Mouse (Mus musculus) lung, embryonic 15.5 days (tissue): ENCODE data around the gene Ammecr1. TPM values are rescaled to one million over a fixed set of nuclear protein-coding genes. Genes with fewer than 3 reads are reported as not detected.

Experiments used
- ATAC-seq: fragments of 200-750 bp; cut with Nextera tagmentation; 2 replicates; pipeline ENCODE4 v1.8.0; 2017; ENCODE audit warnings: moderate number of reproducible peaks, borderline replicate concordance; ENCODE audit not compliant: low FRiP score, low TSS enrichment; ENCODE audit errors: extremely low read depth
- H3K27ac ChIP-seq: fragments of 300-500 bp; sonication (generic); 2 replicates; pipeline ENCODE4 v1.5.1; 2015; ENCODE audit warnings: moderate library complexity, mild to moderate bottlenecking, inconsistent platforms
- H3K27me3 ChIP-seq: fragments of 300-500 bp; sonication (generic); 2 replicates; pipeline ENCODE4 v1.6.1; 2015; ENCODE audit warnings: inconsistent platforms
- H3K36me3 ChIP-seq: fragments of 300-500 bp; sonication (generic); 2 replicates; pipeline ENCODE4 v1.6.1; 2015; ENCODE audit warnings: inconsistent platforms
- H3K4me1 ChIP-seq: fragments of 300-500 bp; sonication (generic); 2 replicates; pipeline ENCODE4 v1.6.1; 2015; ENCODE audit warnings: inconsistent platforms
- H3K4me2 ChIP-seq: fragments of 300-500 bp; sonication (generic); 2 replicates; pipeline ENCODE4 v1.6.1; 2015; ENCODE audit warnings: inconsistent platforms, mild to moderate bottlenecking, moderate library complexity
- H3K4me3 ChIP-seq: fragments of 300-500 bp; sonication (generic); 2 replicates; pipeline ENCODE4 v1.5.1; 2015; ENCODE audit warnings: mild to moderate bottlenecking, inconsistent platforms
- H3K9ac ChIP-seq: fragments of 300-500 bp; sonication (generic); 2 replicates; pipeline ENCODE4 v1.6.1; 2015; ENCODE audit warnings: inconsistent platforms
- H3K9me3 ChIP-seq: fragments of 300-500 bp; sonication (generic); 2 replicates; pipeline ENCODE4 v1.6.1; 2016; ENCODE audit warnings: inconsistent platforms
- WGBS: fragments of 180-500 bp; shearing (Covaris S2); methylation state at CpG from one replicate; pipeline ENCODE4 v1.1.7; 2015; 5-methylcytosine and 5-hydroxymethylcytosine counted together
- polyA plus RNA-seq: library from polyadenylated mRNA; unstranded; fragments of >200 nt; fragmentation: Nextera tagmentation; extraction: Ambion mirVana; gene quantifications from 2 replicates; pipeline ENCODE4 v1.2.1, GENCODE M21; 2015

Ammecr1 gene
- polyA plus RNA-seq, 1 experiment from 2014 or later: 13.0 TPM

DNA sequence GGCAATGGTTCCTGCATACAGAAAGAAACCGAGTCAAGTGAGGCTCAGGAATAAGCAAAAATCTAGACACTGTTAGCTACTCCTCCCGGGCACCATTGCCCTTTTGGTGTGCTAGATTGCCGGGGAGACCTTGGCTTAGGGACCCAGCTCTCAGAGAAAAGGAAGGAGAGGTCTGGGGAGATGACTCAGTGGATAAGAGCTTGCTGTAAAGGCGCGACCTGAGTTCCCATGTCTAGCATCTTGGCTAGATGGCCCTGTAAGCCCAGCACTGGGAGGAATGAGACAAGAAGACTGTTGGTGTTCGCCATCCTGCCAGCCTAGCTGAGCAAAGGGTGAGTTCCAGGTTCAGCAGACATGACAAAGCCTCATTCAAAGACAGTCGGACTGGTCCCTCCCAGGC is 127.1 kb downstream of the Ammecr1 start:
- H3K4me1 ChIP-seq: no peaks in the 10 kb centered on the region
- no peaks in the 10 kb centered on the region for H3K36me3 ChIP-seq
- H3K27ac ChIP-seq: no peak overlapping the region
- no peak overlapping the region for H3K4me2 ChIP-seq
- no peak overlapping the region for H3K9ac ChIP-seq
- 88% methylated on average over 7 of the region's 7 CpGs for WGBS
- no peaks in the 10 kb centered on the region for H3K9me3 ChIP-seq
- H3K27me3 ChIP-seq: no peaks in the 10 kb centered on the region
- no peak overlapping the region for H3K4me3 ChIP-seq
- ATAC-seq: no peak

DNA sequence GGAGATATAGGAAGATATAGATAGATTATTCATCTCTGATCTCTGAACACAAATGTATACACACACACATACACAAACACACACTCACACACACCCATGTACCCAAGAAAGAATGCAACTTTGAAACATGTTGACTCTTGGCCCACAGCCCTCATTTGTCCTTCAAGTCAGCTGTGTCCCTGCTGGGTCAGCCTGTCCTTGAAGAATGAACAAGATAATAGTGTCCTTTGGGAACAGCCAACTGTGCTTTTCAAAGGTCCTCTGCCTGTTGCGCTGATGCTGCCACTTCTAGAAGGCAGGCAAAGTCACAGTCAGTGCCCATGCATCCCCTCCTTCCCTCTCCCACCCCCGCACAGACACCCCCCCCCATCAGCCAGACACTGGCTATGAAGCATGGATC is 127.7 kb downstream of the Ammecr1 start:
- Histone ChIP-seq H3K27ac (no peak overlapping the region), H3K9me3 (no peaks in the 10 kb centered on the region), H3K4me2 (no peak overlapping the region), H3K4me3 (no peak overlapping the region), H3K27me3 (no peaks in the 10 kb centered on the region), H3K36me3 (no peaks in the 10 kb centered on the region), H3K4me1 (no peaks in the 10 kb centered on the region), H3K9ac (no peak overlapping the region)
- ATAC-seq: no peak
- WGBS: 83% methylated on average over 2 of the region's 2 CpGs

DNA sequence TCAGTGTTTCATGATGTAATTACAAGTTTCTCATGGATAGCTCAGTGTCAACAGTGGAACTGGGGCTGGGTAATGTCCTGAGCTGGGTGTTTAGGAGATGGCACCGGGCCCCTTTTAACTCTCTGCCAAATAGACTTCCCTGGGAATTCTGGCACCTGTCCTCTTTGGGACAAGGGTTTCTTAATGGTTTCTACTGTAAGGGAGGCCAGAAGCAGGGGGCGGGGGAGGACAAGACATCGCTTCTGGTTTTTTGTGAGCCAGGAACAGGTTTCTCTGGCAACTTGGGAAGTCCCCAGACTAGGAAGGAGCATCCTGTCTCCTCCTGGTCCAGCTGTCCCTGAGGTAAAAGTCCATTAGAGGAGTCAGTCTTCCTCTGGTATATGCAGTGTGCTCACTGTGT is 129.2 kb downstream of the Ammecr1 start:
- Histone ChIP-seq H3K36me3 (no peaks in the 10 kb centered on the region), H3K9me3 (no peaks in the 10 kb centered on the region), H3K27ac (no peak overlapping the region), H3K4me2 (no peak overlapping the region), H3K9ac (no peak overlapping the region), H3K4me1 (no peaks in the 10 kb centered on the region), H3K27me3 (no peaks in the 10 kb centered on the region), H3K4me3 (no peak overlapping the region)
- 77% methylated on average over 3 of the region's 3 CpGs for WGBS
- no peak for ATAC-seq

DNA sequence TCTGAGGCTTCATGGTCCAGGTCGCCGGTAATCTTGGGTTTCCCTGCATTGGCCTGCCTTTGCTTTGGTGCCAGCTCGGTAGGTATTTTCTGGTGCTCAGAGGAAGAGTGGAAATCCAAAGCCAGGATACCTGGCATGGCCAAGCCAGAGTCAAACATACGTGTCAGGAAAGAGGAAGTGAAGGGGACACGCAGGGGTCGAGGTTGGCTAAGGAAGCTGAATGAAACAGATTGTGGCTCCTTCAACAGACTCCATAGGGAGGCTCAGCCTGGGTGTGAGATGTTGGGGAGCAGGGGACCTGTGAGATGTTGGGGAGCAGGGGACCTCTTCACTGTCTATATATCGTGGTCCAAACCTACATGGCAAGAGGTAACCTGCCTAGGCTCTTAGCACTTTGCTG is 130.1 kb downstream of the Ammecr1 start:
- Histone ChIP-seq H3K27ac (no peak overlapping the region), H3K9ac (no peak overlapping the region), H3K27me3 (no peaks in the 10 kb centered on the region), H3K4me3 (no peak overlapping the region), H3K9me3 (no peaks in the 10 kb centered on the region), H3K36me3 (no peaks in the 10 kb centered on the region), H3K4me1 (no peaks in the 10 kb centered on the region), H3K4me2 (no peak overlapping the region)
- no peak for ATAC-seq
- 92% methylated on average over 7 of the region's 7 CpGs for WGBS

DNA sequence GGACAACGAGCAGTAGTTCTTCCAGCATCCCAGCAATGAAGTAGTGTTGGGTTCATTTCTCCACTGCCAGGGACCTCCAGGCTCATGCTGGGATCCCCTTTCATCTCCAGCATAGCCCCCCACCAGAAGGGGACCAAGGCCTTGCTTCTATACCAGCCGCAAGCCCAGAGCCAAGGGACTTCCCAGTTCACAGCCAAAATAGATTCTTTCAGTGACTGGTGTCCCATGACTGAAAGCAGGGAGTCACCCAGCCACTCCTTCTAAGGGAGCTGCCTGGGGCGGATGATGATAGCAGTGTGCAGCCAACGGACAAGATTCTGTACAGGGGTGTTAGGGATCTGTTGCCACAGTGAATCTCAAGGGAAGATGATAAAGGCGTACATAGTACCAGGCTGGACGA is 131.7 kb downstream of the Ammecr1 start:
- no peaks in the 10 kb centered on the region for H3K36me3 ChIP-seq
- no peak overlapping the region for H3K4me2 ChIP-seq
- no peak overlapping the region for H3K9ac ChIP-seq
- no peak for ATAC-seq
- H3K27ac ChIP-seq: no peak overlapping the region
- H3K4me1 ChIP-seq: no peaks in the 10 kb centered on the region
- H3K4me3 ChIP-seq: no peak overlapping the region
- no peaks in the 10 kb centered on the region for H3K9me3 ChIP-seq
- 90% methylated on average over 6 of the region's 6 CpGs for WGBS
- H3K27me3 ChIP-seq: no peaks in the 10 kb centered on the region

DNA sequence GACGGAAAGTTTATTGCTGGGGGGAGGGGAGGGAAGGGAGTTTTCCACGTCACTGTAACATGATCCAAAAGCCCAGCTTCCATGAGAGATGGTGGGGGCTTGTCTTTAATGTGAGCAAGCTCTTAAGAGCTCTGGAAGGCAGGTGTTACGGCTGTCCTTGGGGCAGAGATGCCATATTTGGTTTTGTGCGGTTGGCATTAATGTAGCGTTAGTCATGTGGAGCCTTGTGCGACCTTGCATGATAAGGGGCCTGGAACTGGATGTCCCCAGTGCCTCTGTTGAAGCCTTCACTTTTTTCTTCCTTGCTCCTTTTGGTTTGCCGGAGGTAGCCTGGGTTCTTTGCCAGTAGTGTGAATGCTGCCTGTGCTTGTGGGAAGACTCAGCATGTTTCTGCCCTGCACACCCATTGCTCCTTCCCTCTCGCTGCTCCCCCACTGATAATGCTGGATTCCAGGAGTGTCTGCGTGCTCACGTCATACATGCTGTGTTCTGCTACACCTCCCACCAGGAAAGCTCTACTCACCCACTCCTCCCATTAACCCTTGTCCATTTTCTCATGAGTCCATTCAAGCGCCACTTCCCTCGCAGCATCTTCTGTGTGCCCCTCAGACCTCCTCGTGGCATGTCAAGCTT is 133.2 kb downstream of the Ammecr1 start:
- Histone ChIP-seq H3K27me3 (no peaks in the 10 kb centered on the region), H3K27ac (no peak overlapping the region)
- no peak for ATAC-seq

DNA sequence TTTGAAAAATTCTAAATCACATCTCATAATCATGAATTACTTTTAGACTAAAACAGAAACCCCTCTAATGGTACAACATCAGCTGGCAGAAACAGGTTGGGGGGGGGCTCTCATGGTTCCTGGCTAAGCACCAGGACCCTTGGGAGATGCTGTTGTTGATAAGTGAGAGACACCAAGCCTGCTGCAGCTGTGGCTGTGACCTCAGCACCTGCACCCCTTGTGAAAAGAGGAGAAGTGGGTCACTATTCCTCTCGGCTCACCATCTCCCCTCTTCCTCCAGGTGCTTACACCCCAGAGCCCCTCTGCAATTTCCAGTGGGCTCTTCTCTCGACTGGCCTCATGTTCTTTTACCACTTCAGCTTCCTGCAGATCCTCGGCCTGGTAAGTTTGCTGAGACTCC is 134.3 kb downstream of the Ammecr1 start:
- ATAC-seq: no peak
- H3K9me3 ChIP-seq: no peaks in the 10 kb centered on the region
- no peaks in the 10 kb centered on the region for H3K27me3 ChIP-seq
- H3K4me2 ChIP-seq: no peak overlapping the region
- no peak overlapping the region for H3K27ac ChIP-seq
- no peak overlapping the region for H3K4me3 ChIP-seq
- no peaks in the 10 kb centered on the region for H3K36me3 ChIP-seq
- no peak overlapping the region for H3K9ac ChIP-seq
- no peaks in the 10 kb centered on the region for H3K4me1 ChIP-seq
- WGBS: 51% methylated on average over 3 of the region's 3 CpGs

More for the DNA sequence above, 133.2 kb downstream of the Ammecr1 start:
- Histone ChIP-seq H3K9me3 (no peaks in the 10 kb centered on the region), H3K36me3 (no peaks in the 10 kb centered on the region), H3K4me1 (no peaks in the 10 kb centered on the region), H3K4me2 (no peak overlapping the region), H3K9ac (no peak overlapping the region), H3K4me3 (no peak overlapping the region)
- WGBS: 78% methylated on average over 13 of the region's 13 CpGs

DNA sequence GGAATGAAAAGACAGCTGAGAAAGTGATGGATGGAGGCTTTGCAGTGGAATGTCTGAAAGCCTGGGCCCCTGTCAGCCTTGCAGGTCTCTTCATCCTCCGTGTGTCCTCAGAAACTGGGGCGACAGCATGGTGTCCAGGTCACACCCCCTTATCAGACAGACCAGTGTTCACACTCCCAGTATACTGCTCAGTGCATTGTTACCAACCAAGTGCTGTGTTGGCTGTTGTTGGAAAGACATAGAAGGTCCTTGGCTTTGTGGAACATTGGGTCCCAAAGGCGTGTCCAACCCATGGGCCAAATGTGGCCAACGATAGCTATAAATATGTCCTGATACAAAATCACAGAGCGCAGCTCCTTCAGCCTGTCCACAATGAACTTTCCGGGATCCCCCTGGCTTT is 136.0 kb downstream of the Ammecr1 start:
- no peak overlapping the region for H3K4me3 ChIP-seq
- no peaks in the 10 kb centered on the region for H3K4me1 ChIP-seq
- ATAC-seq: no peak
- H3K27me3 ChIP-seq: no peaks in the 10 kb centered on the region
- H3K9me3 ChIP-seq: no peaks in the 10 kb centered on the region
- no peaks in the 10 kb centered on the region for H3K36me3 ChIP-seq
- H3K9ac ChIP-seq: no peak overlapping the region
- WGBS: 86% methylated on average over 6 of the region's 6 CpGs
- no peak overlapping the region for H3K27ac ChIP-seq
- H3K4me2 ChIP-seq: no peak overlapping the region

DNA sequence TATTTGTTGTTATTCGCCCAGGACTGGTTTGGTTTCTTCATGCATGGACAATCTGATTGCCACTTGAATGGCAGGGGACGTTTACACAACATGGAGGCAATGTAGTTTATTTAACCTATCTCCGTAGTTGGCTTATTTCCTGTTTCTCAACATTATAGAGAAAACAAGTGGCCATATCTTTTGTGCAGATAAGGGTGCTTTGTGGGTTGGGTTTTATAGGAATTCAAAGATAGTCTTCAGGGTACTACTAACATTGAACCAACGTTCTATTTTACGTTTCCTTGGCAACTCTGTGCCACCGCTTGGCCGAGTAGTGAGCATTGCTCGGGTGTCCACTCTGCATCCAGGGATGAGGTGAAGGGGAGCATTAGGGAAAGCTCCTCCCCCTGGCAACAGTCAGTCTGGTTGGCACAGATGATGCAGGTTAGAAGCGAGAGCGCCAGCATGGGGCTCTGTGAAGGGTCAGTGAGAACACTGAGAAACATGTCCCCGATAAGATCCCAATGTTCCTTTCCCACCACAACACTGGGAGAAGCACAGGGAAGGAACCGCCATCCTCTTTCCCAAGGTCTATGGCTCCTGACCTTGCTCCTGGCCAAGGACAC is 136.6 kb downstream of the Ammecr1 start:
- ATAC-seq: no peak
- Histone ChIP-seq H3K27me3 (no peaks in the 10 kb centered on the region), H3K9ac (no peak overlapping the region), H3K4me2 (no peak overlapping the region), H3K36me3 (no peaks in the 10 kb centered on the region), H3K4me1 (no peaks in the 10 kb centered on the region), H3K27ac (no peak overlapping the region), H3K4me3 (no peak overlapping the region), H3K9me3 (no peaks in the 10 kb centered on the region)
- WGBS: 76% methylated on average over 12 of the region's 12 CpGs

DNA sequence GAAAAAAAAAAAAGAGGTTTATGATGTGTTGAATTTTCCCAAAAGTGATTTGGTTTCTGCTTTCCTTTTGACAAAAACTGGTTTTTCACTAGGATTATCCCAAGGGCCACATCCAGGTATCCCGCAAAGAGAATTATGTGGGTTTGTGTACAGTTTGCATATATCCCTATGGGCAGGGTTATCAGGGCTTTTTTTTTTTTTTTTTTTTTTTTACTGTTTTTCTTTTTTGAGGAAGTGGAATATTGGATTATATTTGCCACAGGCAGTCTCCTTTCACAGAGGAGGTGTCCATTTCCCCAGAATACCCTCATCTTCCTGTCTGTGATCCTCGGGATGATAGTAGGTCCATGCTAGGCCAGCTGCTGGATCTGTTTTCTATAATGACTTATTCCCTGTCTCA is 137.3 kb downstream of the Ammecr1 start:
- ATAC-seq: no peak
- 87% methylated on average over 2 of the region's 2 CpGs for WGBS
- no peaks in the 10 kb centered on the region for H3K36me3 ChIP-seq

DNA sequence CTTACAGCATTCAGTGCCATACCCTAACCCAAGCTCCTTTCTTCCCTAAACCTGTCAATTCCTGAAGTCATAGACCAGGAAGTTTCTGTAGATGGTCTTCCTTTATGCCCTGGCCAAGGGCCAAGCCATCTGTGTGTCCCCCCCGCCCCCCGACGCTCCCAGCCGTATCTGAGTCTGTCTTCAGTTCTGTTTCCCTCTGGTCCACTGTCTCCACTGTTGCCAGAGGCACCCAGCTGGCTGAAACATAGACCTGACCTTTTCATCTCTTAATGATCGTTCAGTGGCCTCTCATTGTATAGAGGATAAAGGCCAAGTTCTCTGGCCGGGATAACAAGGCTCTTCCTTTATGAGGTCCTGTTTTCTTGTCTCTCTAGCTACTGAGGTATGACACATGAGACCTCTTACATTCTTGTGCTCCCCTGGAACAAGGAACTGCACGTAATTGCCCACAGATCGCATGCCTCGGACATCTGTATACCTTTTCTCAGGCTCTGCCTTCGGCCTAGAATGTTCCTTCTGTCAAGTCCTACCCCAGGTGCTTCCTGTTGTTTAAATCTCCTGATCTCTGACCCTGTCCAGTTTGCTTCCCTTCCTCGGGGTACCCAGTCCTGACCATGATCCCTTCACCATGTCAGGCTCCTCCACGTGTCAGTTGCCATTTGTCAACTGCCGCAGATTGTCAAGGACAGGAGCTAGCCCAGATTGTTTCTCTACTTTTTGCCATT is 138.2 kb downstream of the Ammecr1 start:
- Histone ChIP-seq H3K36me3 (no peaks in the 10 kb centered on the region), H3K4me2 (no peak overlapping the region), H3K4me1 (no peaks in the 10 kb centered on the region), H3K9ac (no peak overlapping the region), H3K27me3 (no peaks in the 10 kb centered on the region), H3K27ac (no peak overlapping the region; the same call in 1 of the 2 replicates), H3K4me3 (no peak overlapping the region), H3K9me3 (no peaks in the 10 kb centered on the region)
- 54% methylated on average over 13 of the region's 13 CpGs for WGBS
- ATAC-seq: peak; percentile 31; the same call in 1 of the 2 replicates

More for the DNA sequence above, 137.3 kb downstream of the Ammecr1 start:
- Histone ChIP-seq H3K27me3 (no peaks in the 10 kb centered on the region), H3K9ac (no peak overlapping the region), H3K4me2 (no peak overlapping the region), H3K9me3 (no peaks in the 10 kb centered on the region), H3K27ac (no peak overlapping the region), H3K4me3 (no peak overlapping the region), H3K4me1 (no peaks in the 10 kb centered on the region)

DNA sequence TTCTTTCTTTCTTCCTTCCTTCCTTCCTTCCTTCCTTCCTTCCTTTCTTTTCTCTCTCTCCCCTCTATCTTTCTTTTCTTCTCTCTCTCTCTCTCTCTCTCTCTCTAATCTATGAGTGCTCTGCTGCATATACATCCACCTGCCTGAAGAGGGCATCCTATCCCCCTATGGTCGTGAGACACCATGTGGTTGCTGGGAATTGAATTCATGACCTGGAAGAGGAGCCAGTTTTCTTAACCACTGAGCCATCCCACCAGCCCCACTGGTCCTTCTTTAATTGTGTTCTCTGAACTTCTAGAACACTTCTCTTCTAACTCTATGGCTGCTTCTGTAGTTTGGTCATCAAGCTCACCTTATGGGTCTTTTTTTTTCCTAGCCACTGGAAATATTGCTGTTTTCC is 138.9 kb downstream of the Ammecr1 start:
- WGBS: 31% methylated on average over 1 of the region's 1 CpGs
- H3K27ac ChIP-seq: no peak overlapping the region
- no peak overlapping the region for H3K4me2 ChIP-seq
- no peaks in the 10 kb centered on the region for H3K27me3 ChIP-seq
- no peaks in the 10 kb centered on the region for H3K4me1 ChIP-seq
- no peaks in the 10 kb centered on the region for H3K9me3 ChIP-seq
- ATAC-seq: no peak
- H3K36me3 ChIP-seq: no peaks in the 10 kb centered on the region
- H3K4me3 ChIP-seq: no peak overlapping the region
- H3K9ac ChIP-seq: no peak overlapping the region
